Mouse (Mus musculus) kidney, adult 2 months (tissue): Measurements from ENCODE around the gene Jag2.

ENCODE experiments used
- CTCF ChIP-seq: fragments of 200-500 bp; conservative IDR thresholded peaks from 2 replicates; pipeline ENCODE4 v1.5.1; 2011; ENCODE audit warnings: low read depth, mild to moderate bottlenecking, control low read depth, low read length, moderate library complexity, mixed read lengths; ENCODE audit not compliant: insufficient read depth, insufficient read length
- POLR2A ChIP-seq: fragments of 200-500 bp; IDR thresholded peaks from one replicate; pipeline ENCODE4 v1.6.1; 2011; ENCODE audit warnings: low read depth, low read length, control low read depth

DNA sequence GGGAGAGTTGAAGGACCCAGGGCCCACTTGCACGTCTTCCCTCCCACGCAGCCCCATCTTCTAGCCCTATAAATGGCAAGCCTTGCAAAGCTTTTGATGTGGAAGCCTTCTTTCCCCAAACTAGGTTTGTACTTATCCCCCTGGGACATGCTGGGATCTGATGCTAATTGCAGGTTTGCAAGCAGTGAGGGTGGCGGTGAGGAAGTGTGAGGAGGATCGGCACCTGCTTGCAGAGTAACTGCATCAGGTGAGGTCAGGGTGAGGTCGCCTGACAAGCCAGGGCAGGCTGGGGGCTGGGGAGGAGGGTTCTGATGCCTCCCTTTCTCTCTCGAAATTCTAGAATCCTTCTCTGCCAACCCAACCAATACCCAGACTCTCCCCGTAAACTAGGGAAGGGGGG, 44.1 kb downstream of the Jag2 start:
- TF ChIP-seq POLR2A (no peak), CTCF (no peak)
